Mouse (Mus musculus) embryo, embryonic 9.5 days (tissue): ENCODE results near the gene Senp7.
A peak's percentile ranks its signal among the peaks of the same experiment; 100 is the strongest.
"Not testable (repeated sequence)": the region's sequence is repeated elsewhere in the genome, so short reads cannot be mapped to it uniquely, and the experiment has no call there.

ENCODE experiments used
- DNase-seq: peaks from one replicate; pipeline ENCODE4 v3.0.0-alpha.2; 2017; ENCODE audit errors: extremely low spot score

Gene Senp7

DNA sequence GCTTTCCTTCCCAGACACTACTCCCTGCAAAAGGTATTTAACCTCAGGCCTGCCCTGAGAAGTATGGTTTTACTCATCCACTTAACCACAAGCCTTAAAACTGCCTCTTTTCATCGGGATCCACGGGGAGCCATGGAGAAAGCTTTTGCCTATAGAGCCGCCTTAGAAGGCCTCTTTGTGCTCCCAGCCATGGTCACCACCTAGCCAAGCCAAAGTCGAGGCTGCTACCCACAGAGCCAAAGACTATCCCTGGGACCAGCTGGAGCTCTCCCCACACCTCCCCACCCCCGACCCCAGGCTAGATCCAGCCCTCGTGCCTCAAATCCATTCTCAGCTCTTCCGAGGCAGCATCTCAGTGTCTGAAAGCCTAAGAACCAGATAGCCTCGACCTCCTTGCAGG is 18.0 kb downstream of the Senp7 start:
- DNase-seq: no peak

DNA sequence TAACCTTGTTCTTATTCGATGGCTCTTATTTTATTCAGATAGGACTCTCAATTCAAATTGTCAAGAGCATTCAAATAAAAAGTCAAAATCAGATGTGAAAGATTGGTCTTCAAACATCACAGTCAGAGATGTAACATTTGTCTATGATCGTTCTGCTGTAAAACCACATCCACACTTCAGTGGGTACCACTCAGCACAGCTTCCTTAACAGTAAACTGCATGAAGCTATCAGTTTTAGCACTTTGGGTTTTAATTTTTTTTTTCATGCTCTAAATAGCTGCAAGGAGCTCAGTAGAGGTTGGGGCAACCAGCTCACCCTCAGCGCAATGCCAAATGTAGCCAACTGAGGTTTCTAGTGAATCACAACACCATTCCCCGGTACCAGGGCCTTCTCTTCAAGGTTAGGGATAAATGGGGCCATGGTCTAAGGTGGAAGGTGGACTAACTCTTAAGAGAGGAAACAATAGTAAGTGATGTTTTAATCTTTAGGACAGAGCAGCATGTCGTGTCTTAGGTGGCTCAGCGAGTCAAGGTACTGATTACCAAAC is 20.5 kb downstream of the Senp7 start:
- DNase-seq: no peak

GRCm38 (mm10) chr16:56071317-56072232 is 23.4 kb downstream of the Senp7 start:
- DNase-seq: no peak

- no peak for DNase-seq
Observed at GRCm38 (mm10) chr16:56072533-56072932, 24.4 kb downstream of the Senp7 start.

DNA sequence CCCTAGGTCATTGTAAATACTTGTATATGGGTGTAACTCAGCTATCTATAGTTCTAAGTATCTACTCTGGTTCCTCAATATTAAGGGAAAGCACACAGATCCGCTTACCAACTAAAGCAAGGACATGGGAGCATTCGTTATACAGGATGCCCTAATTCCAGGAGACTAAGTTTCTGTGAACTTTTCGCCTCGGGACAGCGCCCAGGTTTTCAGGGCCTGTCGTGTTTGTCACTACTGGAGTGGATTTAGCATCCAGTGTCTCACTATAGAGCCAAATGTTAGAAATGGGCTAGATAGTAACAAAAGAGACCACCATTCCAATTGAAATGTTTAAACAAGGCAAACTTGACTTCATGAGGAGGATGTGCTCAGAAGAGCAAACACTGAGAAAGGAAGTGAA is 25.0 kb downstream of the Senp7 start:
- DNase-seq: not testable (repeated sequence)

DNA sequence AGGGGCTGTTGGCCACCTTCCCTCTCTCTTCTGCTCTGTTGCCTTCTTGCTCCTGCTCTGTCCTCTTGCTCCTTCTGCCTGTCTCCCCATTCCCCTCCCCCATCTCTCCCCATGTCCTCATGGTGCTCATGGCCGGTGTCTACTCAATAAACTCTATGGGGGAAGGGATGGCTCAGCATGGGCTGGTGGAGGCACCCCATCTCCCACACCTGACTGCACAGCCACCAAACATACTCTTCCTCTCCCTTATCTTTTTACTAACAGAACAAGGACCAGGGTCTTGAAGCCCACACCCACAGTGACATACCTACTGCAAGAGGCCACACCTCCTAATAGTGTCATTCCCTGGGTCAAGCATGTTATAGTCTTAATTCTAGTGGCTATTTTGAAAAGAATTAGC is 26.0 kb downstream of the Senp7 start:
- DNase-seq: no peak

DNA sequence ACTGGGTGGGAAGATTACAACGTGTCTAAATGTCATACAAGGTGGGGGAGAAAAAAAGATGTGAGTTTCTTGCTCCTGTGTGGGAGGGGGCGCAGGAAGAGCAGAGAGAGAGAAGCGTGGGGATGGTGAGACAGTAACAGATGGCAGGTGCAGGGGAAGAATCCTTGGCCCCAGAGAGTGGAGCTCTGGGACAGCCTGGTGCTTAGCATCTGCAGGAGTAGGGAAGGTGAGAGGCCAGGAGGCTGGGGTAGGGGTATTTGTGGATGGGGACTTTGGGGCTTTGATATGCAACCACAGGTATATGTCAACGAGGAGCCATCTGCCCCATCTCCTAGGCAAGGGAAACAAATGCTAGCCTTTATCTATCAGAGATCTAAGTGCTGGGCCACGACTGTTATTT is 26.4 kb downstream of the Senp7 start:
- DNase-seq: no peak

DNA sequence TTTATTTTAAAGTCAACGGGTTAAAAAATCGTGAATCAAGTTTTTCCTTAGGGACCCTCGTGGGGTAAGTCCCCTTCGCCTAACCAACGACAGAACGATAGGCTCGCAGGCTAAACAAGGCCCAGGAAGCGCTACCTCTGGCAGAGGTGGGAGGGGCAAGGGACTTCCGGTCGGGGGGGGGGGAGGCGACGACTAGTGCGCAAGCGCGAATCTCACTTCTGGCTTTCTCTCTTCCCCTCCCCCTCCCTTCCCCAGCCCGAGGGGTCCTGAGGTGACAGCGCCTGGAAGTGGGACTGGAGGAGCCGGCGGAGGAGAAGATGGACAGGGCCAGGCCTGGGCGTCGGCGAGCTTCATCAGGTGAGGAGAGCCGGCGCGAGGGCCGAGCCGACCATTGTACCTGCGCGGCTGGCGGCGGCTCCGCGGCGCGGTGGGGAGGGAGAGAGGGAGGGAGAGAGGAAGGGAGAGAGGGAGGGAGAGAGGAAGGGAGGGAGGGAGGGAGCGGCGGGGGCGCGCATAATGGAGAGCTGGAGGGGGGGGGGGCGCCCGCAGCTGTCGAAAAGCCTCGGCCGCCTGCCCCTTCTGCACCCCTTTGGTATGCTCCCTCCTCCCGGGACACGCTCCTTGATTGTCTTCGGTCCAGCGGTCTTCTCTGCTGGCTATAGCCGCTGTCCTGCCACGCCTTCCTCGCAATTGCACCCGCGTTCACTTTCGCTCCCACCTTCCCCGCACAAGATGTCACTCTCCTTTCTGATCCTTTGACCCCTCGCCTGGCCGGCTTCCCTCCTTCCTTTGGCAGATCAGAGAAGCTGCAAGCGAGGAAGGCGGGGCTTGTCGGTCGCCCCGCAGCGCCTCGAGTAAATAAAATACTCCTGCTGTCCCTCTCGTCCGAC is 27.3 kb downstream of the Senp7 start:
- peak; percentile 95 for DNase-seq

GRCm38 (mm10) chr16:56076121-56076869 is 28.2 kb downstream of the Senp7 start:
- no peak for DNase-seq

GRCm38 (mm10) chr16:56079419-56079818 is 31.3 kb downstream of the Senp7 start:
- no peak for DNase-seq

GRCm38 (mm10) chr16:56081691-56082090 is 33.6 kb downstream of the Senp7 start:
- no peak for DNase-seq

GRCm38 (mm10) chr16:56086336-56086735 is 38.2 kb downstream of the Senp7 start:
- DNase-seq: no peak

GRCm38 (mm10) chr16:56090385-56090784 is 42.2 kb downstream of the Senp7 start:
- no peak for DNase-seq

DNA sequence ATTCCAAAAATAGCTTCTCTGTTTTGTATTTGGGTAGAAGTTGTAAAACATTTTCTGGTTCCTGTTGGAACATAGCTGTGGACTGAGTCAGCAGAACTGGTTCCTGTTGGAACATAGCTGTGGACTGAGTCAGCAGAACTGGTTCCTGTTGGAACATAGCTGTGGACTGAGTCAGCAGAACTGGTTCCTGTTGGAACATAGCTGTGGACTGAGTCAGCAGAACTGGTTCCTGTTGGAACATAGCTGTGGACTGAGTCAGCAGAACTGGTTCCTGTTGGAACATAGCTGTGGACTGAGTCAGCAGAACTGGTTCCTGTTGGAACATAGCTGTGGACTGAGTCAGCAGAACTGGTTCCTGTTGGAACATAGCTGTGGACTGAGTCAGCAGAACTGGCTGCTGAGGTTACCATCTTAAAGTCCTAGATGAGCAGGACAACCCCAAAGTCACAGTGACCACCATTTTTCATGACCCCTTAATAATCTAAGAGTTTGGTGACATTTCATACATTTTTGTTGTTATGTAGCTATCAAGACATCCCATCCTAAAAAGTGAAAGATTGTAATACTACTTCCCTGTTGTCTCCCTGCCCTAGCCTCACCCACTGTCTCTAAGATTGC is 48.4 kb downstream of the Senp7 start:
- not testable (repeated sequence) for DNase-seq

DNA sequence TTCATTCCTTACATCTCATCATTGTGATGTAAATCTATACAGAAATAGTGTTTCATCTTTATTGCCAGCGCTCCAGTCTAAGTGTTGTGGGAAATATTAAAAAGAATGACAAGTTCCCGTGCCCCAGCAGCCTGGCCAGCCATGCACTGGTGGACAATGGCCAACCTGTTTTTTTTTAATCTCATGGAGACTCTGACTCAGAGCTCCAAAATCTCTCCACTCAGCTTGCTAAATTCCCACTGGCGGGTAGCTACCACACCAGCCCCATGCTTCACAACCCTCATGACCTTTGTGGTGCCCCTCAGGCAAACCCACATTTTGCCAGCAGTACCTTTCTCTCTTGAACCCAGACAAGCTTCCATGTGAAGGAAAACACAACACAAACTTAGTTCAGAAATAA is 67.6 kb downstream of the Senp7 start:
- no peak for DNase-seq

DNA sequence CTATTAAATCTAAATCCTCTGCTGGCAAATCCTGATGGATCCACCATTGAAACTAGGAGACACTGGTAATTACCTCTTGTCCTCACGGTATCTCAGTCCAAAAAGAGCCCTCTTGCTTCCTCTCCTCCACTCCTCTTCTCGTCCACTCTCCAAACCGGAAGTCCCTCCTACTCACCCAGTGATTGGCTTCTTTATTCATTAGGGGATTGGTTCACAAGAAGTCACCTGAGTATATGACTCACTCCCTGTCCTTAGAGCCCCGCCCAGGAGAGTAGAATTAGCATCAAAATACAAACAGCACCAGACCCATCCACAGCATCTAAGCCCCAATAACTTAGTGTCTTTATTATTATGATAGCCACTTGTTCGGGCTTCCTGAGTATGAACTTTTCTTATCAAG is 68.0 kb downstream of the Senp7 start:
- no peak for DNase-seq

- no peak for DNase-seq
Observed at GRCm38 (mm10) chr16:56117327-56118180, 69.4 kb downstream of the Senp7 start.

GRCm38 (mm10) chr16:56122517-56122916 is 74.4 kb downstream of the Senp7 start:
- DNase-seq: no peak

GRCm38 (mm10) chr16:56124045-56124444 is 75.9 kb downstream of the Senp7 start:
- no peak for DNase-seq

- peak; percentile 27 for DNase-seq
Observed at GRCm38 (mm10) chr16:56131666-56132065, 83.5 kb downstream of the Senp7 start.
